Mouse (Mus musculus): ENCODE results near the gene Sfta2.

DNA sequence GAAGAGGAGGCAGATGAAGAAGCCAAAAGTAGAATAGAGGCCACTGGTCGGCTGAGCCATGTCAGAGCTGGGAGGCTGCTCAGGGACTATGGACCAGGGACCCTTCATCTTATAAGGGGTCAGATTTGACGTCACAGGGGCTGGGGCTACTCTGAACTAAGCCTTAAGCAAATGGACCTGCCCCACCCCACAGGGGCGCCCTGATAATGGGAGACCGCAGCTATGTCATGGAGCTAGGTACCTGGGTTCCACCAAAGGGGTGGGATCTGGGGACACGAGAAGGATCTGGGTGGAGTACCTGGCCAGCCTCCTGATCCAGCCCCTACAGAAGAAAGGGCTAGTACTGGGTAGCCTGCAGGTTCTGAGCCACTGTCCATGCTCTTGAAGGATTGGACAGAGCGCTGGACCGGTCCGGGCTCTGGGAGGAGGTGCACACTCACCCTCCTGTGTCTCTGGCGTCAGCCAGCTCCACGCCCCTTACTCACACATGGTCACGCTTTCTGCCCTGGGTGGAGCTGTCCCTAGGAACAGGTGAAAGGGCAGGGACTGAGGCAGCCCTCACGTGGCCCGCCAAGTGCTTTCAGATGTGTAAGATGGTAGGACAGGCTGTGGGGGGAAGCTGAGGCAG is 42.4 kb downstream of the Sfta2 start, which contains the start of gene Mucl3:
- no peak for TF ChIP-seq CTCF (conservative IDR thresholded peaks at IDR 0.05; ENCODE audit: insufficient read depth, insufficient read length, low read depth, low read length)
- TF ChIP-seq POLR2A (IDR thresholded peaks at IDR 0.05; ENCODE audit: low read depth, low read length): no peak

Data from kidney, adult 2 months (tissue).